Mouse (Mus musculus): ENCODE measurements at regions not wholly inside any gene's neighbourhood (a gene's known extent, or its start where the extent isn't known, plus 50 kb on each side); places are given as distances from the start of the nearest gene placed in this dataset.

GRCm38 (mm10) chr10:126239536-126239935 lies 273.6 kb downstream of the Lrig3 start:
- H3K27ac ChIP-seq: no peak overlapping the region
- no peaks in the 10 kb centered on the region for H3K27me3 ChIP-seq (ENCODE audit: control insufficient read depth, insufficient read depth, low read length)
- WGBS: 77% methylated on average over 4 of the region's 4 CpGs
- DNase-seq: no peak
- intact Hi-C loops (cut with DNase I): no loop called here
- no peak overlapping the region for H3K4me3 ChIP-seq
- no peak overlapping the region for H3K9ac ChIP-seq (ENCODE audit: low read depth, low read length)
- no peaks in the 10 kb centered on the region for H3K4me1 ChIP-seq (ENCODE audit: control insufficient read depth, insufficient read depth, low read length)
- H3K79me2 ChIP-seq (replicated peaks; ENCODE audit: control insufficient read depth, insufficient read depth, low read length): no peaks in the 10 kb centered on the region
- H3K36me3 ChIP-seq (ENCODE audit: control insufficient read depth, insufficient read depth, low read length): no peaks in the 10 kb centered on the region
- no peak for TF ChIP-seq CTCF (IDR thresholded peaks at IDR 0.05)
- no peak for TF ChIP-seq POLR2A (IDR thresholded peaks at IDR 0.05; ENCODE audit: insufficient read depth, low read depth, low read length)
- TF ChIP-seq EP300 (IDR thresholded peaks at IDR 0.05; ENCODE audit: insufficient read depth, low read depth, low read length): no peak

Small RNA genes in the stretch of these regions (microRNA-seq; reads per million reads assigned to microRNA genes)
- gene Mir378d: 190 to 378 reads per million in 2 experiments

All from heart, adult 2 months (tissue).